Mouse (Mus musculus) lung, adult 2 months (tissue): ENCODE results near the gene Hspb7. TPM values are rescaled to one million over a fixed set of nuclear protein-coding genes. Genes with fewer than 3 reads are reported as not detected.

Experiments
- DNase-seq: peaks from one replicate; pipeline ENCODE4 v3.0.0; 2022
- H3K4me1 ChIP-seq: fragments of 200-500 bp; 2 replicates; pipeline ENCODE4 v1.6.1; 2011; ENCODE audit warnings: low read length; ENCODE audit not compliant: control insufficient read depth, insufficient read depth
- H3K4me3 ChIP-seq: fragments of 200-500 bp; replicated peaks from 2 replicates; pipeline ENCODE3; 2011; ENCODE audit warnings: low read depth, mild to moderate bottlenecking, control low read depth, low read length; ENCODE audit errors: extremely low read depth
- CTCF ChIP-seq: fragments of 200-500 bp; IDR thresholded peaks from 2 replicates; pipeline ENCODE4 v1.5.1; 2011; ENCODE audit warnings: mild to moderate bottlenecking, low read length, control low read depth; ENCODE audit not compliant: insufficient read depth
- POLR2A ChIP-seq: fragments of 200-500 bp; IDR thresholded peaks from 2 replicates; pipeline ENCODE4 v1.6.1; 2011; ENCODE audit warnings: low read depth, mild to moderate bottlenecking, control low read depth, low read length, borderline replicate concordance; ENCODE audit errors: extremely low read depth
- WGBS: fragments of 180-500 bp; shearing (Covaris S2); methylation state at CpG from one replicate; pipeline ENCODE4 v1.1.7; 2018; 5-methylcytosine and 5-hydroxymethylcytosine counted together
- polyA plus RNA-seq: library from polyadenylated mRNA; depleted of rRNA; stranded (reverse); fragments of >200 nt; gene quantifications from 2 replicates; pipeline ENCODE4 v1.2.3, GENCODE M21; 2012

Gene Hspb7
- polyA plus RNA-seq, 1 experiment: 29.1 TPM

DNA sequence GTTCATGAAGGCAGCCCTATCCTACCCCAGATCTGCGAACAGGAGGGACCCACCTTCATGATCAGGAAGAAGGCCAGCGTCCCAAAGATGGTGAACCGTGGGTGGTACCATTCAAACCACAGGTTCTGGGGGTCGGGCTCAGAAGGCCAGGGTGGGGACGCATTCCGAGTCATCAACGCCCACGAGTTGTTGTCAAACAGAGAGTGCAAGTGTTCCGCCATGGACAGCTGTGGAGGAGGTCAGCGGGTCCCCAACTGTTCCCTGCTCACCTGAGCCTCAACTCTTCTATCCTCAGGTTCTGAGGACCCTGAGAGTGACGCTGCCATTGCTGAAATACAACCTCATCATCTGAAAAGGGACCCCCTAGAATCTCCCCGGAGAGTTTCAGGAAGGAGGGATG is 29.3 kb upstream of the Hspb7 start:
- no peak overlapping the region for H3K4me3 ChIP-seq
- WGBS: 72% methylated on average over 12 of the region's 12 CpGs
- H3K4me1 ChIP-seq: no peaks in the 10 kb centered on the region
- TF ChIP-seq POLR2A (no peak), CTCF (no peak)
- no peak for DNase-seq

DNA sequence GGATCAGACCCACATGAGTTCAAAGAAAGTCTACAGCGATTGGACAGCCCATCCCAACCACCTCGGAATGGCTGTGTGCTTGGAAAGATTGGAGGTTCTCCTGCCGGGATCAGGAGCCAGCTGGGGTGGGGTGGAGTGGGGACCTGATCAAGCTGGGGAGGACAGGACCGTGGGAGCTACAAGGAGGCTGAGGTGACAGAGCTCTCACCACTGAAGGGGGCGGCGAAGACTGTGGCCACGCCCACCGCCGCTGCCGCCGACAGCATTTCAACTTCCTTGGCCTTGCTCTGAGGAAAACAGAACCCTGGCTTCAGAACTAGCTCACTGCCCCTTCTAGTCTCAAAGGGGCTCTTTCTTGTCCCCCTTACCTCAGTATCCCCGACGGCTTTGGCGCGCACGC is 25.8 kb upstream of the Hspb7 start:
- H3K4me3 ChIP-seq: no peak overlapping the region
- DNase-seq: no peak
- H3K4me1 ChIP-seq: no peaks in the 10 kb centered on the region
- no peak for TF ChIP-seq CTCF
- 20% methylated on average over 16 of the region's 16 CpGs for WGBS

DNA sequence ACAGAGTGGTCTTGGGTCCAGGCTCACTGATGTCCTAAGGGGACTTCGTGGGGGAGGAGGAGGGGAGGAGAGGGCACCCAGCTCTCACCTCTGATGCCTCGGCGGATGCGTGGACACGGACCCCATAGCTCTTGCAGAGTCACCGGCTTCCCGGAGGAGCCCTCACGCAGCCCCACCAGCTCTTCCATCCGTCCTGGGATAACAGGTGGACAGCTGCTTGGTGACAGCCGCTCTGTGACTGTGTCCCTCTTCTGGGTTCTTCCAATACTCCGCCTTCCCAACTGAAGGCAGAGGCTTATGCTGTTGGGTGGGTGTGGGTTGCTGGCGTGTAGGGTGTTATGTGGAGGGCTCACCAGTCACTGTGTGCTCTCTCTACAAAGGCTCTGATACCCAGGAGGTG is 22.7 kb upstream of the Hspb7 start:
- TF ChIP-seq CTCF: no peak
- TF ChIP-seq POLR2A: no peak
- no peak for DNase-seq
- Histone ChIP-seq H3K4me3 (no peak overlapping the region), H3K4me1 (no peaks in the 10 kb centered on the region)
- 68% methylated on average over 12 of the region's 12 CpGs for WGBS

DNA sequence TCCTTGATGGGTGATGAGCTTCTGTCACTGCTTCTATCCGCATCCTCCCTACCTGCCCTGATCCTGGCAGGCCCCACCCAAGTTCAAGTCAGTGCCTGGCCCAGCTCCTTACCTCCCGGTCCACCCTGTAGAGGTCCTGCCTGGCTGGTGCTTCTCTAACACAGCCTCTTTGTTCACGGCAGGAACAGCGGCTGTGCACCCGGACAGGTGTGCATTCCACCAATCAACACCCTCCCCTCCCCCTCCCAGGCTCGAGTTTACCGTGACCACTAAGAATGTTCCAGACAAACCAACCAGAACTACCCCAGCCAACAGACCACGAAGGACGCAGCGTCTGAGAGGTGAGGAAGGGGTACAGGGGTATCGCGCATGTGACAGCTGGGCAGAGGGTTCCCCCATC is 22.0 kb upstream of the Hspb7 start, which contains the start of gene Clcnka:
TSS of gene Clcnka (minus strand) at position 180 of the 400 bp plus-strand sequence.
- Histone ChIP-seq H3K4me1 (no peaks in the 10 kb centered on the region), H3K4me3 (no peak within 1 kb of the TSS)
- no peak for DNase-seq
- TF ChIP-seq CTCF (no peak), POLR2A (no peak)
- WGBS: 47% methylated on average over 12 of the region's 12 CpGs

DNA sequence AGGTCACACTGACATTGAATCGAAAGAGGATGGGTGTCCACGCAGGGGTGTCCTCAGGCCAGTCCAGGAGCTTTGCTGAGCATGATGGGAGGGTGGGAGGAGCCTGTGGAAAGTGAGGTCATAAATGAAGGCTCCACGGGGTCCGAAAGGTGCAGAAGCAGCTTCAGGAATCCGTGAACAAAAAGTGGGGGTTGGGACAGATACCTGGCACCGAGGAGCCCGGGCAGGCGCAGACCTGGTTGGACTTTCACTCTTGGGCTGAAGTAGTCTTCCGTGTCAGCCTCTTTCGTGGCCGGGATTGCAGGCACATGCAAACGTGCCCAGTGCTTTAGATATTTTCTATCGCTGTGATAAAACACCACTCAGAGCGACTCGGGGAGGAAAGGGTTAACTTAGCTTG is 20.4 kb upstream of the Hspb7 start:
- no peak overlapping the region for H3K4me3 ChIP-seq
- no peaks in the 10 kb centered on the region for H3K4me1 ChIP-seq
- DNase-seq: no peak
- WGBS: 79% methylated on average over 15 of the region's 15 CpGs
- no peak for TF ChIP-seq POLR2A
- no peak for TF ChIP-seq CTCF

DNA sequence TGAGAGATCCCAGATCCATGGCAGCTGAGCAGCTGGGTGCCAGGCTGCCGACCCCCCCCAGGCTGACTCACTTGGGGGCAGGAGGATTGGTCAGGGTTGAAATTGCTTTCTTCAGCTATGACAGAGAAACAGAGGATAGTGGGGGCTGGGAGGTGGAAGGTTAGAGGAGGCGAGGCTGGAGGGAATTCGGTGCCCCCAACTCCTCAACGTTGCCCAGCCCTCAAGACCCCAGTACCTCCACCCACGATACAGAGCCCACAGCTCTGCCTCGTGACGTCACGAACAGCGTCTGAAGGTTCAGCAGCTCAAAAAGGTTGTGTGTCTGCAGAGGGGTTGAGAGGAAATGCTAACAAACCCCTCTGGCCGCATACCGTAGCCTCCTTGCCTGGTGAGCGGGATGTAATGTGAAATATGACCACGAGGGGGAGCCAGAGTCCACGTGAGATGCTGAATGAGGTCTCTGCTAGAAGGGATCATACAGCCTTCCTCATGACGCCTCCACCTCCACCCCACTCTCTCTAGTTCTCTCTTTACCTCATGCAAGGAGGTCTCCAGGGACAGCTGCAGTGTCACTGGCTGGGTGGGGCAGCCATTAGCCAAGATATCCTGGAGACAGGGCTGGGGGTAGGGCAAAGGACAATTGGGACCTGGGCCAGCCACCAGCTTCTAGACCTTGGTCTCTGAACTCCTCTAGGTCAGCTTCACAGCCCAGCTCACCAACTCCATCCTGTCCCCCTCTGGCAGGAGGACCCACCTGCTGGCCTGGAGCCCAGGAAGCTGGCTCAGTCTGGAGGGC is 15.9 kb upstream of the Hspb7 start:
- Histone ChIP-seq H3K4me3 (no peak overlapping the region), H3K4me1 (no peaks in the 10 kb centered on the region)
- peak; percentile 100 for TF ChIP-seq CTCF
- TF ChIP-seq POLR2A: no peak
- WGBS: 11% methylated on average over 15 of the region's 15 CpGs
- DNase-seq: peak; percentile 87

DNA sequence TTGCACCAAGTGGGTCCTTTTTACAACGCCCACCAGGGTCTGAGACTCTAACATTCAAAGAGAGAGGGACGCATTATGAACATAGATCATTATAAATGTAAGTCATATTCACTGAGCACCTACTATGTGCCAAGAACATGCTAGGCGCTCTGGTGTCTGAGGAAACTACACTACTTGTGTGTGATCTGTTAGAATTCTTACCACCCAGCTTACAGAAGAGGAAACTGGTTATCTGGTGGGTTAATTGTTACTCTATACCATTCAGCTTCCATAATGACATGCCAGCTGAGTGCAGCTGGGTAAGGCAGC is 15.3 kb upstream of the Hspb7 start:
- TF ChIP-seq POLR2A (no peak), CTCF (no peak)
- Histone ChIP-seq H3K4me1 (no peaks in the 10 kb centered on the region), H3K4me3 (no peak overlapping the region)
- 83% methylated on average over 3 of the region's 3 CpGs for WGBS
- DNase-seq: no peak

DNA sequence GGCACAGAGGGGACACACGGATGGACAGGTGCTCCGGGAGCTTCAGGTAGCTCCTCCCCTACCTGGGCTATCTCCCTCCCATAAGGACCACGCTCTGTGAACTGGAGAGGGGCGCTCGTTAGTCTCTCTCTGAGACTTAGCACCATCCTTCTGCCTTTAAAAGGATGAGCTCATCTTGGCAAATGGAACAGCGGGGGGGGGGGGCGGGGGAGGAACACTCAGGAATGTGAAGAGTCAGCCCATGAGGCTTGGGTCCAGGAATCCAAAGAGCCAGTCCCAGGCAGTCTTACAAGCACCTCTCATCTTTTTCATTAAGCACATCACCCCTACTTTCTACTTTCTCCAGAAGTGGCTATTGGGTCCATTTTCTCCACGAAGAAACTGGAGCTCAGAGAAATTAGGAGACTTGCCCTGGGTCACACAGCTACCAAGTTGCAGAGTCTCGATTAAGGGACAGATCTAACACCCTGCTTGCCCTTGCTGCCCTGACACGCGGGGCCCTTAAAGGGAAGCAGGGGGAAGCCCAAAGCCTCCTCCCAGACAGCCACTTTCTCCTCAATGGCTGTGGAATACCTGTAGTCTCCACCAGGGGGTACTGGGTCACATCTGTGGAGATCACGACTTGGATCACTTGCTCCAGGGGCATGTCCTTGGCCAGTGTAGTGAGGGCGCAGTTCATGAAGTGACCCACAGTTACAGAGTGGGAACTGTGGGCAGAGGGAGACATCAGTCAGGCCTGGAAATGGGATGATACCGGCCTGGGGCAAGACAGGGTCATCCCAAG is 13.9 kb upstream of the Hspb7 start:
- TF ChIP-seq POLR2A (no peak), CTCF (peak; percentile 55)
- Histone ChIP-seq H3K4me3 (no peak overlapping the region), H3K4me1 (no peaks in the 10 kb centered on the region)
- 34% methylated on average over 14 of the region's 14 CpGs for WGBS
- peak; percentile 37 for DNase-seq

DNA sequence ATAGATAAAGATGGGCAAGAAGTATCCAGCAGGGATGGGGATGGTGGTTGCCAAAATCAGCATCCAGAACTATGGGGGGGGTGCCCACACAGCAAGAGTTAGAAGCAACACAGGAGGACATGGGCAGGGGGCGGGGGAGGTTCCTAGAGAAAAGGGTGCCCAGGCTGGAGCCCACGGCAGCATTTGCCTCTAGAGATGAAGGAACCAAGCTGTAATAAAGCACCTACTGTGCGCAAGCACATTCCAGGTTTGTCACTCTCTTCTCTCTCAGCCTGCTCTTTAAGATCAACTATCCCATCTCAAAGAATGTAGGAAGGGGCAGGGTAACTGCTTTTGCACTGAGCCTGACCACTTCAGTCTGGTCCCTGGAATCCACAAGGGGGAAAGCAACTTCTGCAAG is 12.0 kb upstream of the Hspb7 start:
- no peak for TF ChIP-seq POLR2A
- TF ChIP-seq CTCF: no peak
- DNase-seq: no peak
- Histone ChIP-seq H3K4me3 (no peak overlapping the region), H3K4me1 (no peaks in the 10 kb centered on the region)
- WGBS: 87% methylated on average over 3 of the region's 3 CpGs

DNA sequence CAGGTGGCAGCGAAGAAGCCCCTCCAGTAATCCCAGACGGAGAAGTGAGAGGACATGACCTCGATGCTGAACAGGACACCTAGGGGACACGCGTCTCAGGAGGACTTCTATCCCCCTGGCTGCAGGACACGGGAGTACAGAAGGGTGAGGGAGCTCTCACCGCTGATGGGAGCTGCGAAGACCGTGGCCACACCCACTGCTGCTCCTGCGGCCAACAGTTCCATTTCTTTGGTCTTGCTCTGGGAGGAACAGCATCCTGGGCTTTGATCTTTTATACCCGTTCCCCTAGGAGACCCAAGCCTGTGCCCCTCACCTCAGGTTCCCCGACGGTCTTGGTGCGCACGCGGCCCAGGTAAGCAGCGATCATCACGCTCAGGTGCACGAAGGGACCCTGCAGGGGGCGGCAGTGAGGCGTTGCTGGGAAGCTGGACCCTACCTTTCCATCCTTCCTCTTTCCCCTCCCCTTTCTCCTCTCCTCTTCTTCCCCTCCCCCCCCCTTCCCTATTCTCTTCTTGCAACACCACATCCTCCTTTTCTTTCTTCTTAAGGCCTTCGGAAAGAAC is 9.1 kb upstream of the Hspb7 start:
- no peak for DNase-seq
- Histone ChIP-seq H3K4me3 (no peak overlapping the region), H3K4me1 (no peaks in the 10 kb centered on the region)
- WGBS: 29% methylated on average over 22 of the region's 22 CpGs
- TF ChIP-seq POLR2A: no peak
- TF ChIP-seq CTCF: 0 out of 2 replicates have a peak, but pooled peaks have one; percentile 25
